Mouse (Mus musculus): ENCODE measurements around the gene Lmln. TPM values are rescaled to one million over a fixed set of nuclear protein-coding genes. Genes with fewer than 3 reads are reported as not detected.
"Not testable (repeated sequence)": the region's sequence is repeated elsewhere in the genome, so short reads cannot be mapped to it uniquely, and the experiment has no call there.

Gene Lmln
- polyA plus RNA-seq, 1 experiment from 2014 or later: 5.1 TPM

DNA sequence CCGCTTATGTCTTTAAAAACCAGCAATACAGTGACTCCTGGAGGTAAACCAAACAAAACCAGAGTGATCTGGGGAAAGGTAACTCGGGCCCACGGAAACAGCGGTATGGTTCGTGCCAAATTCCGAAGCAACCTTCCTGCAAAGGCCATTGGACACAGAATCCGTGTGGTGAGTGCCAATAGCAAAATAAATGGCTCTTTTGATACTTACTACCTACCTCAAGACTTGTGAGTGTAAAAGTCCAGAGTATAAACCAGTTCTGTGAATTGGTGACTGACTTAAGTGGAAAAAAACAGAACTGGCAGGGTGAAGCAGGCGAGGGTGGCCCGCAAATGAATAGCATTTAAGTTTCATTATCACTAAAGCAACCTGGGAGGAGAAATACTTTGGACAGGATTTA lies 3.7 kb upstream of the Lmln start:
- Histone ChIP-seq H3K4me1 (peaks cover 46% of the 10 kb centered on the region), H3K36me3 (peaks cover 30% of the 10 kb centered on the region)
- H3K9me3 ChIP-seq (replicated peaks); H3K9ac ChIP-seq (replicated peaks); H3K27ac ChIP-seq (replicated peaks); H3K4me2 ChIP-seq; ATAC-seq (ENCODE audit: low FRiP score); H3K4me3 ChIP-seq (replicated peaks); H3K27me3 ChIP-seq (replicated peaks): not testable (repeated sequence)
- 91% methylated on average over 9 of the region's 9 CpGs for WGBS

GRCm38 (mm10) chr16:33059471-33059870 lies 2.9 kb upstream of the Lmln start:
- H3K9ac ChIP-seq (replicated peaks): no peak overlapping the region
- H3K4me1 ChIP-seq: peaks cover 51% of the 10 kb centered on the region
- 94% methylated on average over 1 of the region's 1 CpGs for WGBS

DNA sequence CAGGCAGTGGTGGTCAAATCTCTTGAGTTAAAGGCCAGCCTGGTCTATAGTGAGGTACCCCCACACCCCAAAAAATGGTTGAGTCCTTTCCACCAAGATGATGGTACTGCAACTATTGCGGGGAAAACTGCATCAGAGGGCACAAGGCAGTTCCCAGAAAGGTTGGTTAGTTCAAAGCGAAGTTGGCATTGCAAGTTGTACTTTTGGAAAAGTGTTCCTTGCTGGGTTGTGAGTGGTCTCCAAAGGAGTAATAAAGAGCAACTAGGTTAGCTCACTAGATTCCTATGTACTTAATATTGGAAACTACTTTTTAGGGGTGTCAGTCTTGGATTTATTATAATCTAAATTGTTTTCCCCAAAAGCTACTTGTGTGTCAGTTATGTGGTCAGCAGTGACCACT lies 1.4 kb upstream of the Lmln start:
- Histone ChIP-seq H3K9me3 (replicated peaks) (no peaks in the 10 kb centered on the region), H3K4me1 (peaks cover 48% of the 10 kb centered on the region)

More at GRCm38 (mm10) chr16:33059471-33059870, 2.9 kb upstream of the Lmln start:
- no peaks in the 10 kb centered on the region for H3K27me3 ChIP-seq (replicated peaks)
- H3K4me3 ChIP-seq (replicated peaks): no peak overlapping the region
- H3K4me2 ChIP-seq: no peak overlapping the region
- H3K9me3 ChIP-seq (replicated peaks): no peaks in the 10 kb centered on the region
- no peak for ATAC-seq (ENCODE audit: low FRiP score)
- H3K27ac ChIP-seq (replicated peaks): no peak overlapping the region
- H3K36me3 ChIP-seq: peaks cover 30% of the 10 kb centered on the region

DNA sequence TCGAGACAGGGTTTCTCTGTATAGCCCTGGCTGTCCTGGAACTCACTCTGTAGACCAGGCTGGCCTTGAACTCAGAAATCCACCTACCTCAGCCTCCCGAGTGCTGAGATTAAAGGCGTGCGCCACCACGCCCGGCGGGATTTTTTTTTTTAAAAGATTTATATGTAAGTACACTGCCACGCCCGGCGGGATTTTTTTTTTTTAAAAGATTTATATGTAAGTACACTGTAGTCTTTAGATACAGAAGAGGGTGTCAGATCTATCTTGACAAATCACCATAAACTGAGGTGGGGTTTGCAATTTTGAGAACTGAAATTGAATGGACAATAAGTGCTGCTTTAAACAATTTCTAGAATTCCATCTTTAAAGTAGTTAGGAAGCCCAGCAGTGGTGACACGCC lies 921 bp upstream of the Lmln start:
- Histone ChIP-seq H3K27me3 (replicated peaks) (no peaks in the 10 kb centered on the region), H3K9ac (replicated peaks) (0 out of 2 replicates have a peak overlapping the region, but pooled peaks have one; percentile 75), H3K4me3 (replicated peaks) (peak overlapping the region; percentile 91; the same call in 1 of the 2 replicates), H3K36me3 (peaks cover 30% of the 10 kb centered on the region), H3K9me3 (replicated peaks) (no peaks in the 10 kb centered on the region), H3K4me1 (peaks cover 48% of the 10 kb centered on the region), H3K4me2 (peak overlapping the region; percentile 88), H3K27ac (replicated peaks) (peak overlapping the region; percentile 82; the same call in 1 of the 2 replicates)
- no peak for ATAC-seq (ENCODE audit: low FRiP score)
- 49% methylated on average over 11 of the region's 11 CpGs for WGBS

More for the DNA sequence above, 1.4 kb upstream of the Lmln start:
- H3K27me3 ChIP-seq (replicated peaks): no peaks in the 10 kb centered on the region
- peaks cover 30% of the 10 kb centered on the region for H3K36me3 ChIP-seq
- ATAC-seq (ENCODE audit: low FRiP score): no peak
- H3K9ac ChIP-seq (replicated peaks): no peak overlapping the region
- WGBS: 73% methylated on average over 2 of the region's 2 CpGs
- no peak overlapping the region for H3K4me3 ChIP-seq (replicated peaks)
- H3K4me2 ChIP-seq: no peak overlapping the region
- H3K27ac ChIP-seq (replicated peaks): no peak overlapping the region

DNA sequence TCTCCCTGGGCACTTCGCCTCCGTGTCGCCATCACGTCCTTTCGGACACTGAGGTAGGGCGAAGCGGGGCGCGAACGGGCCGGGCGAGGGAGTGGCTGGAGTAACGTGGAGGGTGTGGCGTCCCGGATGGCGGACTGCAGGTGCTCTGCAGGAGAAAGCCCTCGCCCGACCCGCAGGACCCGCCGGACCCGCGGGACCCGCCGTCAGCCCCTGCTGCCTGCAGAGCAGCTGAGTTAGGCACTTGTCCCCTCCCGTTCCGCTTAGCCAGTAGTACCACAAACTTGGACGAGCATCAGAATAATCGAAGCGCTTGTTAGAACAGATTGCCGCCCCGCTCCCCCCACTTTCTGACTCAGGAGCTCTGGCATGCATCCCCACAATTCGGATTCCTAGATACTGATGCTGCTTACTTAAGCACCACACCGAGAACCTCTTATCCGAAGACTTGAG lies 386 bp downstream of the Lmln start:
- Histone ChIP-seq H3K4me3 (replicated peaks) (peak overlapping the region; percentile 91), H3K27ac (replicated peaks) (peak overlapping the region; percentile 82), H3K9ac (replicated peaks) (peak overlapping the region; percentile 75), H3K27me3 (replicated peaks) (no peaks in the 10 kb centered on the region), H3K9me3 (replicated peaks) (no peaks in the 10 kb centered on the region), H3K4me2 (peak overlapping the region; percentile 88), H3K4me1 (peaks cover 41% of the 10 kb centered on the region), H3K36me3 (peaks cover 36% of the 10 kb centered on the region)
- ATAC-seq (ENCODE audit: low FRiP score): peak; percentile 56
- 0% methylated on average over 35 of the region's 35 CpGs for WGBS

DNA sequence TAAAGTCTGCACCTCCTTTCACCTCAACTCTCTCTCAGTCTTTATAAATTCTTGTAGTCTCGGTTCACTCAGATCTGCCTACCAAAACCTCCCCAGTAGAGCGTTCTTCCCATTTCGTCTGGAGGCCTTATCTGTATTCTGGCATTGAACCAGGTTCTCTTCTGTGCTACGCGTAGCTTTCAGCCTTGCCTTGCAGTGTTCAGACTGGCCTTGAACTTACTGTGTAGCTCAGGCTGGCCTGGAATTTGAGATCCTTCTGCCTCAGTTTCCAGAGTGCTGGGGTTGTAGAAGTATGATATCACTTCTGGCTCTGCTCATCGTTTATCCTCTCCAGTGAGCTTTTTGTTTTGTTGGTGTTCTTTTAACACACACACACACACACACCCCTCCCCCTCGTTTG lies 946 bp downstream of the Lmln start:
- no peaks in the 10 kb centered on the region for H3K9me3 ChIP-seq (replicated peaks)
- no peaks in the 10 kb centered on the region for H3K27me3 ChIP-seq (replicated peaks)
- ATAC-seq (ENCODE audit: low FRiP score): no peak
- peak overlapping the region; percentile 91 for H3K4me3 ChIP-seq (replicated peaks)
- H3K4me2 ChIP-seq: peak overlapping the region; percentile 88
- peak overlapping the region; percentile 82 for H3K27ac ChIP-seq (replicated peaks)
- peaks cover 35% of the 10 kb centered on the region for H3K4me1 ChIP-seq
- 19% methylated on average over 7 of the region's 7 CpGs for WGBS
- peaks cover 37% of the 10 kb centered on the region for H3K36me3 ChIP-seq
- peak overlapping the region; percentile 75 for H3K9ac ChIP-seq (replicated peaks)

DNA sequence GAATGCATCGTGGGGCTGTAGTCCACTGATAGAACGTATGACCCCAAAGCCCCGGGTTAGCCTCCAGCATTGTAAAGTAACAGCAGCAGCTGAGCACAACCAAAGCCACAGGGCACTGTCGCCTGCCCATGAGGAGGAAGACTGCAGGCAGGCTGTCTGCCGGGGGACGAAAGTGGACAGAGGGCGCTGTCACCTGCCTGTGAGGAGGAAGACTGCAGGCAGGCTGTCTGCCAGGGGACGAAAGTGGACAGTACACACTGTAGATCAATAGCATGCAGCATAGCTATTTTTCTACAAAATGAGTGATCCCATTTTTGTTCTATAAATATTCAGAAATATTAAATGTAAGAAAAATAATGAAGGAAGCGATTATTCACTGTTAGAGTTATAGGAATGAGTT lies 2.3 kb downstream of the Lmln start:
- no peak overlapping the region for H3K4me3 ChIP-seq (replicated peaks)
- H3K4me2 ChIP-seq: no peak overlapping the region
- H3K27me3 ChIP-seq (replicated peaks): no peaks in the 10 kb centered on the region
- WGBS: 74% methylated on average over 9 of the region's 9 CpGs
- ATAC-seq (ENCODE audit: low FRiP score): no peak
- H3K27ac ChIP-seq (replicated peaks): no peak overlapping the region
- H3K36me3 ChIP-seq: peaks cover 25% of the 10 kb centered on the region
- H3K9ac ChIP-seq (replicated peaks): no peak overlapping the region
- H3K4me1 ChIP-seq: peaks cover 22% of the 10 kb centered on the region
- H3K9me3 ChIP-seq (replicated peaks): no peaks in the 10 kb centered on the region

GRCm38 (mm10) chr16:33070928-33071327 lies 8.6 kb downstream of the Lmln start:
- Histone ChIP-seq H3K4me3 (replicated peaks) (no peak overlapping the region), H3K36me3 (peaks cover 34% of the 10 kb centered on the region)
- ATAC-seq (ENCODE audit: low FRiP score): no peak

GRCm38 (mm10) chr16:33072871-33073557 lies 10.7 kb downstream of the Lmln start:
- Histone ChIP-seq H3K9me3 (replicated peaks) (no peaks in the 10 kb centered on the region), H3K27ac (replicated peaks) (no peak overlapping the region), H3K4me2 (no peak overlapping the region), H3K4me1 (no peaks in the 10 kb centered on the region), H3K9ac (replicated peaks) (no peak overlapping the region), H3K27me3 (replicated peaks) (no peaks in the 10 kb centered on the region), H3K36me3 (peaks cover 34% of the 10 kb centered on the region), H3K4me3 (replicated peaks) (no peak overlapping the region)
- ATAC-seq (ENCODE audit: low FRiP score): no peak
- WGBS: 92% methylated on average over 6 of the region's 6 CpGs

More at GRCm38 (mm10) chr16:33070928-33071327, 8.6 kb downstream of the Lmln start:
- no peaks in the 10 kb centered on the region for H3K27me3 ChIP-seq (replicated peaks)
- H3K9ac ChIP-seq (replicated peaks): no peak overlapping the region
- H3K4me1 ChIP-seq: no peaks in the 10 kb centered on the region
- H3K9me3 ChIP-seq (replicated peaks): no peaks in the 10 kb centered on the region
- no peak overlapping the region for H3K4me2 ChIP-seq
- no peak overlapping the region for H3K27ac ChIP-seq (replicated peaks)

- 83% methylated on average over 5 of the region's 5 CpGs for WGBS
- H3K9me3 ChIP-seq (replicated peaks): no peaks in the 10 kb centered on the region
- H3K27ac ChIP-seq (replicated peaks): no peak overlapping the region
- no peaks in the 10 kb centered on the region for H3K4me1 ChIP-seq
- H3K9ac ChIP-seq (replicated peaks): no peak overlapping the region
- no peak for ATAC-seq (ENCODE audit: low FRiP score)
- no peak overlapping the region for H3K4me2 ChIP-seq
- no peak overlapping the region for H3K4me3 ChIP-seq (replicated peaks)
- H3K27me3 ChIP-seq (replicated peaks): no peaks in the 10 kb centered on the region
- peaks cover 27% of the 10 kb centered on the region for H3K36me3 ChIP-seq
Measured at GRCm38 (mm10) chr16:33074967-33075366, 12.6 kb downstream of the Lmln start.

DNA sequence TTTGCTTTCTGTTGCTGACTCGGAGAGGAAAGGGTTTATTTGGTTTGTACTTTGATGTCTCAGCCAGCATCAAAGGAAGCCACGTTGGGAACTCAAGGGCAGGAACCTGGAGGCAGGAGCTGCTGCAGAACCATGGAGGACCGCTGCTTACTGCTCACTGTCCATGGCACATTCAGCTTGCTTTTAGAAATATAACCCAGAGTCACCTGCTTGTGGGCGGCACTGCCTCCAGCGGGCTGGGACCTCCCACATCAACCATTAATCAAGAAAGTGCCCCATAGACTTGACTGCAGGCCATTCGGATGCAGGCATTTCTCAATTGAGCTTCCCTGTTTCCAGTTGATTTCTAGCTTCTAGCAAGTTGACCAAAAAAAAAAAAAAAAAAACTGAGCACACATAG lies 13.8 kb downstream of the Lmln start:
- H3K27ac ChIP-seq (replicated peaks): no peak overlapping the region
- no peaks in the 10 kb centered on the region for H3K9me3 ChIP-seq (replicated peaks)
- H3K4me2 ChIP-seq: no peak overlapping the region
- H3K27me3 ChIP-seq (replicated peaks): no peaks in the 10 kb centered on the region
- WGBS: 66% methylated on average over 6 of the region's 6 CpGs
- no peak overlapping the region for H3K9ac ChIP-seq (replicated peaks)
- no peak for ATAC-seq (ENCODE audit: low FRiP score)
- no peaks in the 10 kb centered on the region for H3K4me1 ChIP-seq
- peaks cover 25% of the 10 kb centered on the region for H3K36me3 ChIP-seq
- H3K4me3 ChIP-seq (replicated peaks): no peak overlapping the region

GRCm38 (mm10) chr16:33077069-33077627 lies 14.8 kb downstream of the Lmln start:
- Histone ChIP-seq H3K9me3 (replicated peaks) (no peaks in the 10 kb centered on the region), H3K4me1 (no peaks in the 10 kb centered on the region), H3K4me2 (no peak overlapping the region), H3K4me3 (replicated peaks) (no peak overlapping the region), H3K27ac (replicated peaks) (no peak overlapping the region), H3K9ac (replicated peaks) (no peak overlapping the region), H3K27me3 (replicated peaks) (no peaks in the 10 kb centered on the region), H3K36me3 (peaks cover 30% of the 10 kb centered on the region)
- ATAC-seq (ENCODE audit: low FRiP score): no peak
- WGBS: 93% methylated on average over 5 of the region's 5 CpGs

All from neural tube, embryonic 15.5 days (tissue).